Mouse (Mus musculus): Measurements from ENCODE around the gene Mrps27. TPM values are rescaled to one million over a fixed set of nuclear protein-coding genes. Genes with fewer than 3 reads are reported as not detected.

Mrps27 gene
- total and polyA plus RNA-seq, 2 experiments from 2014 or later = 19.6 to 37.4 TPM

DNA sequence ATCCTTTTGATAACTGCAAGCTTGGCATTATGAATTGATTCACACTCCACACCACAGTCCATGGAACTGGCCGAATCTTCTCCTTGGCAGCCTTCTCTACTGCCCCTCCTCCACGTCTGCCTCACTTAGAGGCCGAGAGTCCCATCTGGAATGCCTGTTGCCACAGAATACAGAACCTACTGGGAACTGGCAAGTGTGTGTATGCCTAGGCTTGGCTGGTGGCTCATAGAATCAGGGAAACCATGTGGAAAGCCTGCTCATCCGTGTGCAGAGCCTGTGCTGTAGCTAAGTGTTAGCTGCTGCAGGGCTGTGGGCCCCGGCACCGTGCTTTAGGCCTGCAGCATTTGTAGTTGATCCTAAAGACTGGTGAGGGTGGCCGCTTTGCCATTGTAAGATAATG lies 52.6 kb downstream of the Mrps27 start:
- H3K4me1 ChIP-seq (ENCODE audit: insufficient read depth, low read length) = no peaks in the 10 kb centered on the region
- H3K9ac ChIP-seq (replicated peaks; ENCODE audit: low read length, poor library complexity, severe bottlenecking) = no peak overlapping the region
- TF ChIP-seq CTCF (IDR thresholded peaks at IDR 0.05) = no peak
- ATAC-seq (ENCODE audit: low FRiP score) (peak; percentile 84; the same call in 1 of the 2 replicates), DNase-seq (ENCODE audit: low spot score) (peak; percentile 96)
- H3K27ac ChIP-seq (ENCODE audit: low read depth, low read length) = no peak overlapping the region
- no peak overlapping the region for H3K4me2 ChIP-seq (ENCODE audit: low read depth, low read length, poor library complexity, severe bottlenecking)
- WGBS = 41% methylated on average over 7 of the region's 7 CpGs
- 0 out of 2 replicates have a peak, but pooled peaks cover 4% of the 10 kb centered on the region for H3K36me3 ChIP-seq (ENCODE audit: insufficient read depth, low read length)
- H3K9me3 ChIP-seq (ENCODE audit: low read length) = no peaks in the 10 kb centered on the region
- H3K27me3 ChIP-seq (ENCODE audit: insufficient read depth, low read length) = no peaks in the 10 kb centered on the region
- no peak overlapping the region for H3K4me3 ChIP-seq (ENCODE audit: low read depth, low read length)

DNA sequence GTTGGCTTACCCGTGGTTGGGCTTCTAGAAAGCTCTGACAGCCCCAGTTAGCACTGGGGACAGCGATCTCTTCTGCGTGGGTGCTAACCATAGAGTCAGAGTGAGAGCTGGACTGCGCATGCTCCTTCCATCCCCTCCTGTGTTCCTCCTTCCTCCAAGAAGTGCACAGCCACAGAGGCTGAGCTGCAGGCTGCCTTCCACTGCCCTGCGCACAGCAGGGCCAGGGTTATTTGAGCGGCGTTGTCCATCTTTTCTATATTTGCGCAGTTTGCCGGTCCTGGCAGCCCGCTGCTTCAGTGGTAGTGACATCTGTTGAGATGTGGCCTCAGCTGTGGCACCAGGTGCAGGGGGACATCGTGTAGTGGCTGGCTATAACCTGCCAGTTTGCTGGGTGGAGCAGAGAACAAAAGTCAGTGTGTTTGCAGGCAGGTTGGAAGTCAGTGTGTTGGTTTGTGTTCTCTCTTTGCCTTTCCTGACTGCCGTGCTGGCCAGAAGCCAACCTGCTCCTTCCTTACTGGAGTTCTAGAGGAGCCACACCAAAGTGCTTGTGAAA lies 53.6 kb downstream of the Mrps27 start:
- 78% methylated on average over 12 of the region's 12 CpGs for WGBS
- Histone ChIP-seq H3K4me2 (ENCODE audit: low read depth, low read length, poor library complexity, severe bottlenecking) (no peak overlapping the region), H3K36me3 (ENCODE audit: insufficient read depth, low read length) (0 out of 2 replicates have a peak, but pooled peaks cover 4% of the 10 kb centered on the region), H3K9ac (replicated peaks; ENCODE audit: low read length, poor library complexity, severe bottlenecking) (no peak overlapping the region), H3K27ac (ENCODE audit: low read depth, low read length) (no peak overlapping the region), H3K9me3 (ENCODE audit: low read length) (no peaks in the 10 kb centered on the region), H3K4me3 (ENCODE audit: low read depth, low read length) (no peak overlapping the region), H3K4me1 (ENCODE audit: insufficient read depth, low read length) (no peaks in the 10 kb centered on the region), H3K27me3 (ENCODE audit: insufficient read depth, low read length) (no peaks in the 10 kb centered on the region)
- TF ChIP-seq CTCF (IDR thresholded peaks at IDR 0.05) = no peak
- ATAC-seq (ENCODE audit: low FRiP score) = peak; percentile 24; the same call in 1 of the 2 replicates
- DNase-seq (ENCODE audit: low spot score) = peak; percentile 63

DNA sequence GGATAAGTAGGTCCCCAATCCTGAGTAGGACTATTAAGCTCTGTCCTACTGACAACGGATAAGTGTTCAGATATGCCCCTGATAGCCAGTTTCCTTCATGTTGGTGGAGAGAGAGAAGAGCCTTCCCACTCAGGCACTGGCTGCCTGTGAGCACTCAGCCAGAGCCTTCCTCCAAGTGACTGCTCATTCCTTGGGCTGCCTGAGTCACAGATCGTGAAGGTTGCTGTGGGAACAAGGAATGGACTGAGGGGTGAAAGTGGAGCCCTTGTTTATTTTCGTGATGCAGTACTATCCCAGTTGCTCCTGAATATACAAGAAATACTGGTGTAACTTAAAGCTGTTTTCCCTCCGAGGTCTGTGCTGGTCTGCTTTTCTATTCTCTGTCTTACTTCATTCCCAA lies 54.8 kb downstream of the Mrps27 start:
- H3K36me3 ChIP-seq (ENCODE audit: insufficient read depth, low read length) = peaks cover 8% of the 10 kb centered on the region; the same call in 1 of the 2 replicates
- no peak overlapping the region for H3K9ac ChIP-seq (replicated peaks; ENCODE audit: low read length, poor library complexity, severe bottlenecking)
- H3K4me1 ChIP-seq (ENCODE audit: insufficient read depth, low read length) = no peaks in the 10 kb centered on the region
- H3K4me3 ChIP-seq (ENCODE audit: low read depth, low read length) = no peak overlapping the region
- 64% methylated on average over 4 of the region's 4 CpGs for WGBS
- no peak overlapping the region for H3K4me2 ChIP-seq (ENCODE audit: low read depth, low read length, poor library complexity, severe bottlenecking)
- TF ChIP-seq CTCF (IDR thresholded peaks at IDR 0.05) = no peak
- H3K27ac ChIP-seq (ENCODE audit: low read depth, low read length) = no peak overlapping the region
- ATAC-seq (ENCODE audit: low FRiP score) = no peak
- H3K27me3 ChIP-seq (ENCODE audit: insufficient read depth, low read length) = no peaks in the 10 kb centered on the region
- no peaks in the 10 kb centered on the region for H3K9me3 ChIP-seq (ENCODE audit: low read length)
- DNase-seq (ENCODE audit: low spot score) = no peak

DNA sequence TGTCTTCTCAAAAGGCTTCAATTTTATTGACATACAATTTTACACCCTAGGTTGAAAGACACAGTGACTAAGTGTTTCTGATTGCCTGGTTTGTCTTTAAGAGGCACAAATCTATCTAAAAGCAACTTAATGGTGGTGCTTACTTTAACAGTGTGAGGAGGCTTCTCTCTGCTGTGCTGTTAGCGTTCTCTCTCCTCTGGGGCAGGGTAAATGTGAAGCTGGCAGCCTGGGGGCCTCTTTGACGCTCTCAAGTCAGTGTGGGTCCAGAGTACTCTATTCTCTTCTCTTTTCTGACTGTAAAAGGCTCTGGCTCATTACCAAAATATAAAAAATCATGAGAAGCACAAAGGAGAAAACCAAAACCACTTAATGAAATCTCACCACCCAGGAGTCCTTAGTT lies 64.6 kb downstream of the Mrps27 start:
- no peak overlapping the region for H3K27ac ChIP-seq (ENCODE audit: low read depth, low read length)
- H3K9me3 ChIP-seq (ENCODE audit: low read length) = no peaks in the 10 kb centered on the region
- ATAC-seq (ENCODE audit: low FRiP score) (no peak), DNase-seq (ENCODE audit: low spot score) (no peak)
- no peak overlapping the region for H3K4me3 ChIP-seq (ENCODE audit: low read depth, low read length)
- WGBS = 18% methylated on average over 2 of the region's 2 CpGs
- peaks cover 15% of the 10 kb centered on the region; the same call in 1 of the 2 replicates for H3K36me3 ChIP-seq (ENCODE audit: insufficient read depth, low read length)
- H3K4me2 ChIP-seq (ENCODE audit: low read depth, low read length, poor library complexity, severe bottlenecking) = no peak overlapping the region
- H3K4me1 ChIP-seq (ENCODE audit: insufficient read depth, low read length) = no peaks in the 10 kb centered on the region
- 0 out of 2 replicates have a peak overlapping the region, but pooled peaks have one; percentile 8 for H3K9ac ChIP-seq (replicated peaks; ENCODE audit: low read length, poor library complexity, severe bottlenecking)
- no peak for TF ChIP-seq CTCF (IDR thresholded peaks at IDR 0.05)
- H3K27me3 ChIP-seq (ENCODE audit: insufficient read depth, low read length) = no peaks in the 10 kb centered on the region

DNA sequence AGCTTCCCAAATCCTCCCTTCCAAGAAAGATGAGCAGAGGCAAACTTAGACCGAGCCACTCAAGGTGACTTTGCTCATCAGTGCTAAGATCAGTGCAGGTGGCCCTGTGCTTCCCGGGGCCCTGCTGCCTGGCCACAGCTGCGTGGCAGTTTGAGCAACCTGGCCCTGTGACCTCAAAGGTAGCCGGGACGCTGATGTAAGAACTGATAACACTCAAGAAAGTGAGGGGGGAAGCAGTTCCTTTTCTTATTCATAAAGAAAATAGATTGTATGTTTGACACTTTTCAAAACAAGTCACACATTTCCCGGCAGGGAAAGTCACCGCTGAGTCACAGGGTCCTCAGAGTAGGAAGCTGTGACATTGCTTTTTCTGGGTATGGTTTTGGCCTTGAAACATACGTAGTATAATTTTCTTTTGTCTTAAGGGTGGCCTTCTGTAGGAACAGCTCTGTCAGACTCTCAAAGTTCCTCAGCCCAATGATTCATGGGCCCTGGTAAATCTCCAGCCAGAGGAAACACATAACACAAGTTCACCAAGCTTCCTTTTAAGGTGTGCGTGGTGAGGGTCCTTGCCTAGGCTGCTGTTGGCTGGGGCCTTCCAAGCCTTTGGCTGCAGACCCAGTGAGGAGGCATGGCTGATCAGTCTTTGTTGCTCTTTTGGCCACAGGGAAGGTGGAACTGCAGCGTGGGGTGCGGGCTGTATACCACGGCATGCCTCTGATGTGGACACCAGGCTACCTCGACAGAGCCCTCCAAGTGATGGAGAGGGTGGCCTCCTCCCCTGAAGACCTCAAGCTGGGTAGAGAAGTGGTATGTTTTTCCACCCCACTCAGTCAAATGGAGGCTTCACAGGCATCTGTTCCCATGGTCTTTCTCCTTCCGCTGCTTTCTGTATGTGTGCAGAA lies 66.3 kb downstream of the Mrps27 start:
- H3K27ac ChIP-seq (ENCODE audit: low read depth, low read length) = no peak overlapping the region
- H3K4me3 ChIP-seq (ENCODE audit: low read depth, low read length) = no peak overlapping the region
- H3K9ac ChIP-seq (replicated peaks; ENCODE audit: low read length, poor library complexity, severe bottlenecking) = no peak overlapping the region
- H3K4me1 ChIP-seq (ENCODE audit: insufficient read depth, low read length) = no peaks in the 10 kb centered on the region
- no peaks in the 10 kb centered on the region for H3K9me3 ChIP-seq (ENCODE audit: low read length)
- H3K27me3 ChIP-seq (ENCODE audit: insufficient read depth, low read length) = no peaks in the 10 kb centered on the region
- ATAC-seq (ENCODE audit: low FRiP score) (no peak), DNase-seq (ENCODE audit: low spot score) (no peak)
- WGBS = 89% methylated on average over 14 of the region's 14 CpGs
- TF ChIP-seq CTCF (IDR thresholded peaks at IDR 0.05) = no peak
- H3K4me2 ChIP-seq (ENCODE audit: low read depth, low read length, poor library complexity, severe bottlenecking) = no peak overlapping the region
- peaks cover 22% of the 10 kb centered on the region for H3K36me3 ChIP-seq (ENCODE audit: insufficient read depth, low read length)

DNA sequence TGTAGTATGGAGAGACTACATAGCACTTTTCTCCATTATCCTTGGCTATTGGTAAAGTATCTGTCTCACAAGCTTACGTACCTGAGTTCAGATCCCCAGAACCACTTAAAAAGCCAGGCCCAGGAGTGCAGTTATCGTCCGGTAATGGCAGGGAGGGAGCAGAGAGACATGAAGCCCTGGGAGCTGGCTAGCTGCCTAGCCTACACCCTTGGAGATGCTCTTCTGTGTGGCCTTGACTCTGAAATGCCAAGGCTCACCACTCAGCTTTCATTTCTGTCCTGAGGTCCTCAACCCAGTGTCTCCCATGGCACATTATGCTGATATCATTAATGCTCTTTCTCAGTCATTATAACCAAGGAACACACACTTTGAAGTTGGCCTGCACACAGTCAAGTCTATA lies 67.2 kb downstream of the Mrps27 start:
- H3K9me3 ChIP-seq (ENCODE audit: low read length) = no peaks in the 10 kb centered on the region
- H3K4me2 ChIP-seq (ENCODE audit: low read depth, low read length, poor library complexity, severe bottlenecking) = no peak overlapping the region
- no peak for TF ChIP-seq CTCF (IDR thresholded peaks at IDR 0.05)
- no peak overlapping the region for H3K27ac ChIP-seq (ENCODE audit: low read depth, low read length)
- H3K4me1 ChIP-seq (ENCODE audit: insufficient read depth, low read length) = no peaks in the 10 kb centered on the region
- ATAC-seq (ENCODE audit: low FRiP score) (no peak), DNase-seq (ENCODE audit: low spot score) (no peak)
- H3K9ac ChIP-seq (replicated peaks; ENCODE audit: low read length, poor library complexity, severe bottlenecking) = no peak overlapping the region
- WGBS = 74% methylated on average over 3 of the region's 3 CpGs
- H3K4me3 ChIP-seq (ENCODE audit: low read depth, low read length) = no peak overlapping the region
- H3K27me3 ChIP-seq (ENCODE audit: insufficient read depth, low read length) = no peaks in the 10 kb centered on the region
- H3K36me3 ChIP-seq (ENCODE audit: insufficient read depth, low read length) = peaks cover 22% of the 10 kb centered on the region
